Mouse (Mus musculus) liver, embryonic 15.5 days (tissue): ENCODE data around the gene Htr3a. TPM values are rescaled to one million over a fixed set of nuclear protein-coding genes. Genes with fewer than 3 reads are reported as not detected.

Experiments used
- ATAC-seq: fragments of 200-750 bp; cut with Nextera tagmentation; 2 replicates; pipeline ENCODE4 v1.8.0; 2017; ENCODE audit warnings: moderate number of reproducible peaks, mild to moderate bottlenecking, moderate library complexity; ENCODE audit not compliant: insufficient read depth
- H3K27ac ChIP-seq: fragments of 300-500 bp; sonication (generic); replicated peaks from 2 replicates; pipeline ENCODE4 v1.5.1; 2015; ENCODE audit warnings: mild to moderate bottlenecking, inconsistent platforms
- H3K27me3 ChIP-seq: fragments of 300-500 bp; sonication (generic); 2 replicates; pipeline ENCODE4 v1.6.1; 2015; ENCODE audit warnings: mild to moderate bottlenecking, inconsistent platforms
- H3K36me3 ChIP-seq: fragments of 300-500 bp; sonication (generic); replicated peaks from 2 replicates; pipeline ENCODE4 v1.6.1; 2015; ENCODE audit warnings: moderate library complexity, mild to moderate bottlenecking, inconsistent platforms
- H3K4me1 ChIP-seq: fragments of 300-500 bp; sonication (generic); replicated peaks from 2 replicates; pipeline ENCODE4 v1.6.1; 2015; ENCODE audit warnings: inconsistent platforms
- H3K4me2 ChIP-seq: fragments of 300-500 bp; sonication (generic); 2 replicates; pipeline ENCODE4 v1.6.1; 2015; ENCODE audit warnings: moderate library complexity, mild to moderate bottlenecking, inconsistent platforms
- H3K4me3 ChIP-seq: fragments of 300-500 bp; sonication (generic); replicated peaks from 2 replicates; pipeline ENCODE4 v1.5.1; 2015; ENCODE audit warnings: mild to moderate bottlenecking, inconsistent platforms
- H3K9ac ChIP-seq: fragments of 300-500 bp; sonication (generic); 2 replicates; pipeline ENCODE4 v1.6.1; 2015; ENCODE audit warnings: moderate library complexity, mild to moderate bottlenecking, inconsistent platforms
- H3K9me3 ChIP-seq: fragments of 300-500 bp; sonication (generic); replicated peaks from 2 replicates; pipeline ENCODE4 v1.6.1; 2016; ENCODE audit warnings: inconsistent platforms
- WGBS: fragments of 180-500 bp; shearing (Covaris S2); methylation state at CpG from one replicate; pipeline ENCODE4 v1.1.7; 2015; ENCODE audit warnings: mixed read lengths; ENCODE audit not compliant: insufficient replicate concordance; 5-methylcytosine and 5-hydroxymethylcytosine counted together
- polyA plus RNA-seq: library from polyadenylated mRNA; unstranded; fragments of >200 nt; fragmentation: Nextera tagmentation; extraction: Ambion mirVana; gene quantifications from 2 replicates; pipeline ENCODE4 v1.2.1, GENCODE M21; 2015

Gene Htr3a
- not detected in 2 replicates for polyA plus RNA-seq

GRCm38 (mm10) chr9:48910885-48911537 lies at the start of gene Htr3a:
TSS of gene Htr3a (minus strand) at chr9:48911099.
- H3K4me1 ChIP-seq = no peaks in the 10 kb centered on the region
- 17% methylated on average over 9 of the region's 9 CpGs for WGBS
- H3K9ac ChIP-seq = no peak within 1 kb of the TSS
- no peaks in the 10 kb centered on the region for H3K36me3 ChIP-seq
- H3K4me2 ChIP-seq = no peak within 1 kb of the TSS
- no peak within 1 kb of the TSS for H3K4me3 ChIP-seq
- peaks cover 3% of the 10 kb centered on the region; the same call in 1 of the 2 replicates for H3K27me3 ChIP-seq
- ATAC-seq = no peak
- H3K9me3 ChIP-seq = no peaks in the 10 kb centered on the region
- H3K27ac ChIP-seq = no peak within 1 kb of the TSS

- Histone ChIP-seq H3K27me3 (no peaks in the 10 kb centered on the region), H3K9ac (no peak overlapping the region), H3K4me1 (no peaks in the 10 kb centered on the region), H3K4me3 (no peak overlapping the region), H3K36me3 (no peaks in the 10 kb centered on the region), H3K4me2 (no peak overlapping the region), H3K27ac (no peak overlapping the region), H3K9me3 (no peaks in the 10 kb centered on the region)
- ATAC-seq = no peak
- WGBS = 67% methylated on average over 4 of the region's 4 CpGs
Observed at GRCm38 (mm10) chr9:48947565-48947964, 36.7 kb upstream of the Htr3a start.

- no peak for ATAC-seq
- Histone ChIP-seq H3K4me1 (no peaks in the 10 kb centered on the region), H3K4me2 (no peak overlapping the region), H3K27ac (no peak overlapping the region), H3K4me3 (no peak overlapping the region), H3K27me3 (no peaks in the 10 kb centered on the region), H3K36me3 (no peaks in the 10 kb centered on the region), H3K9me3 (no peaks in the 10 kb centered on the region), H3K9ac (no peak overlapping the region)
- WGBS = 45% methylated on average over 1 of the region's 1 CpGs
Observed at GRCm38 (mm10) chr9:48942349-48942748, 31.4 kb upstream of the Htr3a start.

DNA sequence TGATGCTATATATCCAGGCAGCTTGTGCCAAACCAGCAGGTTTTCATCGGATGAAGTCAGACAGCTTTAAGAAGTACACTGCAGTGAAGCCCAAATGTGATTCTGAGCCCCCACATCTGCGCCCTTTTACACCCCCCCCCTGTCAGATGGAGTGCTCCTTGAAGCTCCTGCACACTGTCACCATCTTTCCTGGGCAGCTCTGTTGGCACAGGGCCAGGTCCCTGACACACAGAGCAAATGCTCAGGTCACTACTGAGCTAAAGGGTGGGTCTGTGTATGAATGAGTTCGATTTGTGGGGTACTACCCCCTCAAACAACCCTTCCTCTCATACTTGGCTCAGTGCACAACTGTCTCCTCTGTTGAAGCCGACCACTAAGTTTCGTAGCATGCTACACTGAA lies 18.5 kb upstream of the Htr3a start:
- no peaks in the 10 kb centered on the region for H3K9me3 ChIP-seq
- peaks cover 6% of the 10 kb centered on the region; the same call in 1 of the 2 replicates for H3K27me3 ChIP-seq
- no peak overlapping the region for H3K4me2 ChIP-seq
- no peak overlapping the region for H3K4me3 ChIP-seq
- no peak overlapping the region for H3K27ac ChIP-seq
- no peak for ATAC-seq
- WGBS = 49% methylated on average over 5 of the region's 5 CpGs
- H3K4me1 ChIP-seq = no peaks in the 10 kb centered on the region
- no peak overlapping the region for H3K9ac ChIP-seq
- no peaks in the 10 kb centered on the region for H3K36me3 ChIP-seq

GRCm38 (mm10) chr9:48928781-48929180 lies 17.9 kb upstream of the Htr3a start:
- no peak overlapping the region for H3K27ac ChIP-seq
- peaks cover 6% of the 10 kb centered on the region; the same call in 1 of the 2 replicates for H3K27me3 ChIP-seq
- H3K9ac ChIP-seq = no peak overlapping the region
- no peaks in the 10 kb centered on the region for H3K36me3 ChIP-seq
- no peak overlapping the region for H3K4me3 ChIP-seq
- H3K9me3 ChIP-seq = no peaks in the 10 kb centered on the region
- 58% methylated on average over 3 of the region's 3 CpGs for WGBS
- H3K4me1 ChIP-seq = no peaks in the 10 kb centered on the region
- H3K4me2 ChIP-seq = no peak overlapping the region
- no peak for ATAC-seq

GRCm38 (mm10) chr9:48916011-48916788 lies 5.3 kb upstream of the Htr3a start:
- Histone ChIP-seq H3K27ac (no peak overlapping the region), H3K36me3 (no peaks in the 10 kb centered on the region), H3K4me1 (no peaks in the 10 kb centered on the region), H3K27me3 (no peaks in the 10 kb centered on the region), H3K9ac (no peak overlapping the region), H3K4me3 (no peak overlapping the region), H3K9me3 (no peaks in the 10 kb centered on the region), H3K4me2 (no peak overlapping the region)
- 67% methylated on average over 18 of the region's 18 CpGs for WGBS
- ATAC-seq = no peak

GRCm38 (mm10) chr9:48904421-48904820 lies 6.5 kb downstream of the Htr3a start:
- Histone ChIP-seq H3K4me1 (no peaks in the 10 kb centered on the region), H3K9ac (no peak overlapping the region), H3K27me3 (0 out of 2 replicates have a peak, but pooled peaks cover 3% of the 10 kb centered on the region), H3K4me3 (no peak overlapping the region), H3K4me2 (no peak overlapping the region), H3K36me3 (no peaks in the 10 kb centered on the region), H3K27ac (no peak overlapping the region), H3K9me3 (no peaks in the 10 kb centered on the region)
- WGBS = 62% methylated on average over 5 of the region's 5 CpGs
- ATAC-seq = no peak

DNA sequence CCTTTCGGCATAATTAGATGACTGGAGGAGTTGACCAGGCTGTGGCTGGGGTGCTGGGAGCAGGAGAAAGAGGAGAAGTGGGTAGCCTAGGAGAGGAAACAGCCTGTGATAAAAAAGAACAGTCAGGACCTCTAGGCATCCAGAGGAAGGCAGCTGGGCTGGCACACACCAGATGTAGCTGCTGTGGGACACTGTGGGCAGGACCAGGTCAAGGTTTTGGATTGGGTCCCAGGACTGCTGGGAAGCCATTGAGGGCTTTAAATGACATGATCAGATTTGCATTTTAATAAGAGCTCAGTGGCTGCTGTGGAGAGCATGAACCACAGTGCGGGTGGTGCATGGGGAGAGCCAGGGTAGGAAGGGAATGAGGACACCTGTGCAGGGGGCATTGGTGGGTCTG lies 7.1 kb downstream of the Htr3a start:
- no peak overlapping the region for H3K27ac ChIP-seq
- H3K9me3 ChIP-seq = no peaks in the 10 kb centered on the region
- H3K36me3 ChIP-seq = no peaks in the 10 kb centered on the region
- no peak overlapping the region for H3K4me3 ChIP-seq
- H3K27me3 ChIP-seq = no peaks in the 10 kb centered on the region
- ATAC-seq = no peak
- H3K4me2 ChIP-seq = no peak overlapping the region
- H3K9ac ChIP-seq = no peak overlapping the region
- H3K4me1 ChIP-seq = no peaks in the 10 kb centered on the region
- 63% methylated on average over 2 of the region's 2 CpGs for WGBS

- no peak overlapping the region for H3K9ac ChIP-seq
- no peak overlapping the region for H3K4me2 ChIP-seq
- no peak overlapping the region for H3K27ac ChIP-seq
- peaks cover 11% of the 10 kb centered on the region; the same call in 1 of the 2 replicates for H3K27me3 ChIP-seq
- no peak overlapping the region for H3K4me3 ChIP-seq
- 13% methylated on average over 8 of the region's 8 CpGs for WGBS
- H3K9me3 ChIP-seq = no peaks in the 10 kb centered on the region
- no peaks in the 10 kb centered on the region for H3K4me1 ChIP-seq
- H3K36me3 ChIP-seq = no peaks in the 10 kb centered on the region
- no peak for ATAC-seq
Observed at GRCm38 (mm10) chr9:48898551-48898950, 12.3 kb downstream of the Htr3a start.

DNA sequence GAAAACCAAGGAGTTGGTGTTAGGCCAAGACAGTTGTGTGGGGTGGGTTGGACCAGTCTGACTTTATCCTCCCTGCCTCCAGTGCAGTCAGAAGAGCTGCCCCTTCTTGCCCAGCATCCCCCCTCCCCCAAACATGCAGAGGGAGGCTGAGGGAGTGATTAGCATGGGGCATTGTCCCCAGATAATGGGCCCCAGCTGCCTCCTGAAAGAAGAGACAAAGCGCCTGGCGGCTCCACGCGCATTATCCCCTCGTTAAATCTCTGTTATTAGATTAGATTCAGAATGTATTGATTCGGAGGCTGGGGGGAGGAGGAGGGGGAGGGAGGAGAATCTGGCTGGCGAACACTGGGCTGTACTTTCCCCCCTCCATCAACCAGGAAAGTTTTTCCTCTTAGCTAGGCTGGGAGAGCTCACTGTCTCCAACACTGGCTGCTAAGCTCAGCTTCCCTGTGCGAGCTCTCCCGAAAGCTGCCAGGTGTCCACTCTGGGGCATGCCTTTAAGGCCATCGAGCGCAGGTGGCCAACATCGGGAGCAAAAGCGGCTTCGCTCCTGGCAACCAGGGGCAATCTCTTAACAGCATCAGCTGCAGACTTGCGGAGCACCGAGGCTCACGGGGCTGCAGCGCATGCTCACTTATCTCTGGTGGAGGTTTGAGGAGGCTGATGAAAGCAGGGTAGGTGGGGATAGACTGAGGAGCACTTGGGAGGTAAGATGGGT lies 14.9 kb downstream of the Htr3a start:
- Histone ChIP-seq H3K36me3 (no peaks in the 10 kb centered on the region), H3K27me3 (peaks cover 11% of the 10 kb centered on the region; the same call in 1 of the 2 replicates), H3K27ac (no peak overlapping the region), H3K9ac (no peak overlapping the region), H3K4me1 (no peaks in the 10 kb centered on the region), H3K4me2 (no peak overlapping the region), H3K9me3 (no peaks in the 10 kb centered on the region), H3K4me3 (no peak overlapping the region)
- WGBS = 35% methylated on average over 18 of the region's 18 CpGs
- no peak for ATAC-seq

DNA sequence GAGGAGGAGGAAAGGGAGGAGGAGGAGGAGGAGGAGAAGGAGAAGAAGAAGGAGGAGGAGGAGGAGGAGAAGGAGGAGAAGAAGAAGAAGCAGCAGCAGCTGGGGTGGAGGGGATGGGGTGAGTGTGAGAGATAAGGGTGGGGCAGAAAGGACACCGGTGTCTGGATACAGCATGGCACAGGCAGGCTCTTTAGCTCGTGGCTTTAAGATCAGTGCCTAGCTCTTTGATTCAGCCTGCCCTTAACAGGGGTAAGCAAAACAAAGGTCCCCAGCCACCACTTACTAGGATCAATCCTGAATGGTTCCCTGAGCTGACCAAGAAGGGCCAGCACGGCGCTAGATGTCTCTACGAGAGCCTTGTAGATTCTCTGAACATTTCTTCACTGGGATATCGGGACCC lies 16.1 kb downstream of the Htr3a start:
- Histone ChIP-seq H3K9me3 (no peaks in the 10 kb centered on the region), H3K4me1 (no peaks in the 10 kb centered on the region), H3K9ac (no peak overlapping the region), H3K4me2 (no peak overlapping the region), H3K27ac (no peak overlapping the region), H3K27me3 (peaks cover 11% of the 10 kb centered on the region; the same call in 1 of the 2 replicates), H3K36me3 (no peaks in the 10 kb centered on the region), H3K4me3 (no peak overlapping the region)
- WGBS = 57% methylated on average over 6 of the region's 6 CpGs
- no peak for ATAC-seq
